Mouse (Mus musculus): ENCODE data around the gene Tmsb15b1. TPM values are rescaled to one million over a fixed set of nuclear protein-coding genes. Genes with fewer than 3 reads are reported as not detected.

The Tmsb15b1 gene
- total and polyA plus RNA-seq, 2 experiments from 2014 or later, result 2.3 to 17.9 TPM

GRCm38 (mm10) chrX:136993641-136994040 is 17.0 kb upstream of the Tmsb15b1 start:
- H3K9me3 ChIP-seq (replicated peaks; ENCODE audit: control insufficient read depth, low read length), result no peaks in the 10 kb centered on the region
- peaks cover 3% of the 10 kb centered on the region; the same call in 1 of the 2 replicates for H3K27me3 ChIP-seq (ENCODE audit: control insufficient read depth, insufficient read depth, low read length)
- H3K9ac ChIP-seq (replicated peaks; ENCODE audit: low read depth, low read length), result no peak overlapping the region
- ATAC-seq (ENCODE audit: insufficient read depth, low read depth) (no peak), DNase-seq (ENCODE audit: low spot score) (no peak)
- H3K36me3 ChIP-seq (replicated peaks; ENCODE audit: control insufficient read depth, insufficient read depth, low read length), result no peaks in the 10 kb centered on the region
- 37% methylated on average over 14 of the region's 14 CpGs for WGBS
- H3K27ac ChIP-seq (ENCODE audit: low read depth), result no peak overlapping the region
- H3K4me1 ChIP-seq (ENCODE audit: control insufficient read depth, insufficient read depth), result no peaks in the 10 kb centered on the region
- no peak for TF ChIP-seq EP300 (IDR thresholded peaks at IDR 0.05; ENCODE audit: low read depth)
- TF ChIP-seq CTCF (IDR thresholded peaks at IDR 0.05; ENCODE audit: low read depth), result no peak
- no peak overlapping the region for H3K4me2 ChIP-seq (ENCODE audit: low read depth, low read length)
- H3K4me3 ChIP-seq (ENCODE audit: low read depth, low read length), result no peak overlapping the region; the same call in 1 of the 2 replicates

- H3K9me3 ChIP-seq (replicated peaks; ENCODE audit: control insufficient read depth, low read length), result no peaks in the 10 kb centered on the region
- no peak within 1 kb of the TSS for H3K9ac ChIP-seq (replicated peaks; ENCODE audit: low read depth, low read length)
- H3K4me2 ChIP-seq (ENCODE audit: low read depth, low read length), result peak within 1 kb of the TSS; percentile 64
- no peak for TF ChIP-seq EP300 (IDR thresholded peaks at IDR 0.05; ENCODE audit: low read depth)
- no peak for TF ChIP-seq CTCF (IDR thresholded peaks at IDR 0.05; ENCODE audit: low read depth)
- H3K4me3 ChIP-seq (ENCODE audit: low read depth, low read length), result peak within 1 kb of the TSS; percentile 39
- no peaks in the 10 kb centered on the region for H3K4me1 ChIP-seq (ENCODE audit: control insufficient read depth, insufficient read depth)
- 21% methylated on average over 26 of the region's 26 CpGs for WGBS
- peak; percentile 6 for DNase-seq (ENCODE audit: low spot score)
- no peaks in the 10 kb centered on the region for H3K36me3 ChIP-seq (replicated peaks; ENCODE audit: control insufficient read depth, insufficient read depth, low read length)
- ATAC-seq (ENCODE audit: insufficient read depth, low read depth), result peak; percentile 64; the same call in 1 of the 2 replicates
- H3K27me3 ChIP-seq (ENCODE audit: control insufficient read depth, insufficient read depth, low read length), result peaks cover 3% of the 10 kb centered on the region; the same call in 1 of the 2 replicates
- no peak within 1 kb of the TSS for H3K27ac ChIP-seq (ENCODE audit: low read depth)
Observed at GRCm38 (mm10) chrX:136992978-136993547, 16.4 kb upstream of the Tmsb15b1 start, which contains the start of gene Zcchc18. Gene Zcchc18, plus strand, starts transcription at chrX:136993155.

- peaks cover 3% of the 10 kb centered on the region; the same call in 1 of the 2 replicates for H3K27me3 ChIP-seq (ENCODE audit: control insufficient read depth, insufficient read depth, low read length)
- H3K4me3 ChIP-seq (ENCODE audit: low read depth, low read length), result peak overlapping the region; percentile 39
- H3K4me2 ChIP-seq (ENCODE audit: low read depth, low read length), result peak overlapping the region; percentile 64
- no peaks in the 10 kb centered on the region for H3K9me3 ChIP-seq (replicated peaks; ENCODE audit: control insufficient read depth, low read length)
- DNase-seq (ENCODE audit: low spot score), result no peak
- ATAC-seq (ENCODE audit: insufficient read depth, low read depth), result no peak
- H3K27ac ChIP-seq (ENCODE audit: low read depth), result no peak overlapping the region
- TF ChIP-seq CTCF (IDR thresholded peaks at IDR 0.05; ENCODE audit: low read depth) (no peak), EP300 (IDR thresholded peaks at IDR 0.05; ENCODE audit: low read depth) (no peak)
- H3K9ac ChIP-seq (replicated peaks; ENCODE audit: low read depth, low read length), result no peak overlapping the region
- WGBS, result 21% methylated on average over 19 of the region's 19 CpGs
- no peaks in the 10 kb centered on the region for H3K4me1 ChIP-seq (ENCODE audit: control insufficient read depth, insufficient read depth)
- H3K36me3 ChIP-seq (replicated peaks; ENCODE audit: control insufficient read depth, insufficient read depth, low read length), result no peaks in the 10 kb centered on the region
Observed at GRCm38 (mm10) chrX:136992191-136992965, 15.7 kb upstream of the Tmsb15b1 start.

GRCm38 (mm10) chrX:136991274-136991673 is 14.6 kb upstream of the Tmsb15b1 start:
- Histone ChIP-seq H3K4me2 (ENCODE audit: low read depth, low read length) (no peak overlapping the region), H3K4me1 (ENCODE audit: control insufficient read depth, insufficient read depth) (no peaks in the 10 kb centered on the region), H3K9me3 (replicated peaks; ENCODE audit: control insufficient read depth, low read length) (no peaks in the 10 kb centered on the region), H3K9ac (replicated peaks; ENCODE audit: low read depth, low read length) (no peak overlapping the region), H3K36me3 (replicated peaks; ENCODE audit: control insufficient read depth, insufficient read depth, low read length) (no peaks in the 10 kb centered on the region), H3K27me3 (ENCODE audit: control insufficient read depth, insufficient read depth, low read length) (peaks cover 3% of the 10 kb centered on the region; the same call in 1 of the 2 replicates), H3K4me3 (ENCODE audit: low read depth, low read length) (no peak overlapping the region), H3K27ac (ENCODE audit: low read depth) (no peak overlapping the region)
- WGBS, result 52% methylated on average over 2 of the region's 2 CpGs
- ATAC-seq (ENCODE audit: insufficient read depth, low read depth) (no peak), DNase-seq (ENCODE audit: low spot score) (no peak)
- TF ChIP-seq CTCF (IDR thresholded peaks at IDR 0.05; ENCODE audit: low read depth) (no peak), EP300 (IDR thresholded peaks at IDR 0.05; ENCODE audit: low read depth) (no peak)

- DNase-seq (ENCODE audit: low spot score) (no peak), ATAC-seq (ENCODE audit: insufficient read depth, low read depth) (no peak)
- no peak for TF ChIP-seq EP300 (IDR thresholded peaks at IDR 0.05; ENCODE audit: low read depth)
- no peak for TF ChIP-seq CTCF (IDR thresholded peaks at IDR 0.05; ENCODE audit: low read depth)
- H3K27ac ChIP-seq (ENCODE audit: low read depth), result no peak overlapping the region
- H3K4me3 ChIP-seq (ENCODE audit: low read depth, low read length), result no peak overlapping the region
- H3K4me1 ChIP-seq (ENCODE audit: control insufficient read depth, insufficient read depth), result no peaks in the 10 kb centered on the region
- no peak overlapping the region for H3K9ac ChIP-seq (replicated peaks; ENCODE audit: low read depth, low read length)
- H3K27me3 ChIP-seq (ENCODE audit: control insufficient read depth, insufficient read depth, low read length), result no peaks in the 10 kb centered on the region
- H3K4me2 ChIP-seq (ENCODE audit: low read depth, low read length), result no peak overlapping the region
- no peaks in the 10 kb centered on the region for H3K9me3 ChIP-seq (replicated peaks; ENCODE audit: control insufficient read depth, low read length)
- H3K36me3 ChIP-seq (replicated peaks; ENCODE audit: control insufficient read depth, insufficient read depth, low read length), result no peaks in the 10 kb centered on the region
Observed at GRCm38 (mm10) chrX:136986039-136986438, 9.4 kb upstream of the Tmsb15b1 start.

Data from heart, postnatal 0 days (tissue).